Mouse (Mus musculus) embryonic facial prominence, embryonic 10.5 days (tissue): ENCODE results near the gene Gm5592. TPM values are rescaled to one million over a fixed set of nuclear protein-coding genes. Genes with fewer than 3 reads are reported as not detected.
"Not testable (repeated sequence)": the region's sequence is repeated elsewhere in the genome, so short reads cannot be mapped to it uniquely, and the experiment has no call there.

Experiments used
- DNase-seq: peaks from one replicate; pipeline ENCODE4 v3.0.0-alpha.2; 2017; ENCODE audit warnings: low spot score
- H3K27ac ChIP-seq: fragments of 300-500 bp; sonication (generic); replicated peaks from 2 replicates; pipeline ENCODE4 v1.5.1; 2016; ENCODE audit warnings: mild to moderate bottlenecking
- H3K27me3 ChIP-seq: fragments of 300-500 bp; sonication (generic); replicated peaks from 2 replicates; pipeline ENCODE4 v1.6.1; 2016; ENCODE audit warnings: low read depth, mild to moderate bottlenecking; ENCODE audit not compliant: poor library complexity, severe bottlenecking
- H3K36me3 ChIP-seq: fragments of 300-500 bp; sonication (generic); replicated peaks from 2 replicates; pipeline ENCODE4 v1.6.1; 2016; ENCODE audit warnings: mild to moderate bottlenecking, moderate library complexity
- H3K4me1 ChIP-seq: fragments of 300-500 bp; sonication (generic); 2 replicates; pipeline ENCODE4 v1.6.1; 2016
- H3K4me3 ChIP-seq: fragments of 300-500 bp; sonication (generic); 2 replicates; pipeline ENCODE4 v1.5.1; 2016; ENCODE audit warnings: mild to moderate bottlenecking, moderate library complexity
- H3K9me3 ChIP-seq: fragments of 300-500 bp; sonication (generic); 2 replicates; pipeline ENCODE4 v1.6.1; 2016; ENCODE audit warnings: mild to moderate bottlenecking
- WGBS: fragments of 180-500 bp; shearing (Covaris S2); methylation state at CpG from one replicate; pipeline ENCODE4 v1.1.7; 2016; 5-methylcytosine and 5-hydroxymethylcytosine counted together
- polyA plus RNA-seq: library from polyadenylated mRNA; unstranded; fragments of >200 nt; fragmentation: Nextera tagmentation; extraction: Ambion mirVana; gene quantifications from 2 replicates; pipeline ENCODE4 v1.2.1, GENCODE M21; 2016

The Gm5592 gene
- not detected in 2 replicates for polyA plus RNA-seq

- not testable (repeated sequence) for H3K4me3 ChIP-seq, H3K36me3 ChIP-seq, DNase-seq, H3K27me3 ChIP-seq, H3K4me1 ChIP-seq, H3K27ac ChIP-seq
- 86% methylated on average over 4 of the region's 4 CpGs for WGBS
- H3K9me3 ChIP-seq, result peaks cover 12% of the 10 kb centered on the region
Measured at GRCm38 (mm10) chr7:41153541-41153940, at the start of gene Gm5592. Gm5592 (plus strand) TSS chr7:41153841.

GRCm38 (mm10) chr7:41155806-41156205 is 2.2 kb downstream of the Gm5592 start:
- WGBS, result 94% methylated on average over 2 of the region's 2 CpGs
- H3K9me3 ChIP-seq, H3K4me1 ChIP-seq: not testable (repeated sequence)

GRCm38 (mm10) chr7:41157879-41158278 is 4.2 kb downstream of the Gm5592 start:
- H3K4me1 ChIP-seq, H3K36me3 ChIP-seq, H3K27ac ChIP-seq, DNase-seq, H3K4me3 ChIP-seq, H3K27me3 ChIP-seq: not testable (repeated sequence)
- WGBS, result no CpG with 5 or more reads among the region's 1 CpGs
- peaks cover 12% of the 10 kb centered on the region; the same call in 1 of the 2 replicates for H3K9me3 ChIP-seq

More at GRCm38 (mm10) chr7:41155806-41156205, 2.2 kb downstream of the Gm5592 start:
- DNase-seq, H3K27ac ChIP-seq, H3K36me3 ChIP-seq, H3K27me3 ChIP-seq, H3K4me3 ChIP-seq: not testable (repeated sequence)

GRCm38 (mm10) chr7:41158562-41158961 is 4.9 kb downstream of the Gm5592 start:
- not testable (repeated sequence) for H3K4me1 ChIP-seq, DNase-seq
- WGBS, result 68% methylated on average over 2 of the region's 2 CpGs

GRCm38 (mm10) chr7:41193671-41194070 is 40.0 kb downstream of the Gm5592 start:
- Histone ChIP-seq H3K4me3 (no peak overlapping the region), H3K4me1 (no peaks in the 10 kb centered on the region), H3K36me3 (no peaks in the 10 kb centered on the region), H3K9me3 (peaks cover 20% of the 10 kb centered on the region; the same call in 1 of the 2 replicates), H3K27me3 (no peaks in the 10 kb centered on the region), H3K27ac (no peak overlapping the region)
- 74% methylated on average over 4 of the region's 4 CpGs for WGBS
- no peak for DNase-seq

More at GRCm38 (mm10) chr7:41158562-41158961, 4.9 kb downstream of the Gm5592 start:
- not testable (repeated sequence) for H3K27me3 ChIP-seq, H3K27ac ChIP-seq, H3K36me3 ChIP-seq, H3K4me3 ChIP-seq
- H3K9me3 ChIP-seq, result peaks cover 12% of the 10 kb centered on the region; the same call in 1 of the 2 replicates

Other genes with a start within 250 kb of the Gm5592 start
- gene 4930433I11Rik, start 166.3 kb upstream of the Gm5592 start, polyA plus RNA-seq, result not detected in 2 replicates
- not detected in 2 replicates for gene Gm4884, start 121.1 kb upstream of the Gm5592 start, polyA plus RNA-seq
- 9.0 and 10.7 TPM in 2 replicates for gene AI987944, start 239.5 kb downstream of the Gm5592 start, polyA plus RNA-seq